Mouse (Mus musculus) kidney, postnatal 0 days (tissue): ENCODE results near the gene Ambp. TPM values are rescaled to one million over a fixed set of nuclear protein-coding genes. Genes with fewer than 3 reads are reported as not detected.
A peak's percentile ranks its signal among the peaks of the same experiment; 100 is the strongest.

Experiments
- ATAC-seq: fragments of 200-750 bp; cut with Nextera tagmentation; replicated peaks from 2 replicates; pipeline ENCODE4 v1.8.0; 2017; ENCODE audit warnings: low read depth, moderate number of reproducible peaks, moderate TSS enrichment, moderate library complexity; ENCODE audit not compliant: low FRiP score
- DNase-seq: peaks from one replicate; pipeline ENCODE4 v3.0.0-alpha.2; 2016; ENCODE audit warnings: low spot score
- H3K27ac ChIP-seq: fragments of 300-500 bp; sonication (generic); 2 replicates; pipeline ENCODE4 v1.5.1; 2014; ENCODE audit warnings: mild to moderate bottlenecking
- H3K27me3 ChIP-seq: fragments of 300-500 bp; sonication (generic); 2 replicates; pipeline ENCODE4 v1.6.1; 2014; ENCODE audit warnings: low read length, mixed read lengths; ENCODE audit not compliant: insufficient read depth
- H3K36me3 ChIP-seq: fragments of 300-500 bp; sonication (generic); 2 replicates; pipeline ENCODE4 v1.6.1; 2014; ENCODE audit warnings: low read length, mixed read lengths; ENCODE audit not compliant: insufficient read depth
- H3K4me1 ChIP-seq: fragments of 300-500 bp; sonication (generic); replicated peaks from 2 replicates; pipeline ENCODE4 v1.6.1; 2014; ENCODE audit warnings: antibody characterized with exemption, low read length, mixed read lengths; ENCODE audit not compliant: insufficient read depth
- H3K4me2 ChIP-seq: fragments of 300-500 bp; sonication (generic); 2 replicates; pipeline ENCODE4 v1.6.1; 2014; ENCODE audit warnings: mild to moderate bottlenecking, low read length, moderate library complexity, mixed read lengths
- H3K4me3 ChIP-seq: fragments of 300-500 bp; sonication (generic); replicated peaks from 2 replicates; pipeline ENCODE4 v1.5.1; 2014; ENCODE audit warnings: low read depth, low read length
- H3K9ac ChIP-seq: fragments of 300-500 bp; sonication (generic); 2 replicates; pipeline ENCODE4 v1.6.1; 2014; ENCODE audit warnings: low read depth, low read length
- H3K9me3 ChIP-seq: fragments of 300-500 bp; sonication (generic); replicated peaks from 2 replicates; pipeline ENCODE4 v1.6.1; 2016; ENCODE audit warnings: low read length, inconsistent platforms, mixed read lengths
- CTCF ChIP-seq: IDR thresholded peaks from 2 replicates; pipeline ENCODE4 v1.5.1; 2016; ENCODE audit warnings: antibody characterized with exemption, low read depth, mild to moderate bottlenecking, moderate library complexity
- WGBS: fragments of 180-500 bp; shearing (Covaris S2); extraction: QIAGEN DNeasy Blood & Tissue Kit; methylation state at CpG from one replicate; pipeline ENCODE4 v1.1.7; 2014; 5-methylcytosine and 5-hydroxymethylcytosine counted together
- polyA plus RNA-seq: library from polyadenylated mRNA; unstranded; fragments of >200 nt; fragmentation: Nextera tagmentation; extraction: Ambion mirVana; gene quantifications from 2 replicates; pipeline ENCODE4 v1.2.1, GENCODE M21; 2015

Gene Ambp
- 2.3 and 2.5 TPM in 2 replicates for polyA plus RNA-seq

DNA sequence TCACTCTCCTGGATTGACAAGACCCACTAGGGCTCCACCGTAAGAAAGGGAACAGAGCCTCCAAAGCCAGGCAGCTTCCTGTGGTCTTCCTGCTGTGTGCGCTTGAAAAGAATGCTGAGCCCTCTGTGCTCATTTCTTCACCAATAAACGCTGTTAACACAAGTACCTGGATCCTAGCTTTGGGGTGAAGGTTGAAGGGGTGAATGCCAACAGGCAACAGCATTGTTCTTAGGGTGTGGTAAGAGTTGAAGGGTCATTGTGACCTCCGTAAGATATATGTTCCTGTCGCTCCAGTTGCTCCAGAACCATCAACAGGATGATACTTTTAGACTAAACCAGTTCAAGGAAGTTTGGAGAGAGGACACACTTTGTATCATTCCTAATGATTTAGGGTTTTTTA is at the start of gene Ambp:
TSS of gene Ambp (minus strand) at position 101 of the 400 bp plus-strand sequence.
- no peak within 1 kb of the TSS for H3K4me3 ChIP-seq
- H3K36me3 ChIP-seq: no peaks in the 10 kb centered on the region
- H3K4me2 ChIP-seq: no peak within 1 kb of the TSS
- no peak within 1 kb of the TSS for H3K9ac ChIP-seq
- no peak within 1 kb of the TSS for H3K27ac ChIP-seq
- H3K27me3 ChIP-seq: no peaks in the 10 kb centered on the region
- H3K9me3 ChIP-seq: no peaks in the 10 kb centered on the region
- H3K4me1 ChIP-seq: no peaks in the 10 kb centered on the region; the same call in 1 of the 2 replicates
- no peak for TF ChIP-seq CTCF
- 69% methylated on average over 5 of the region's 5 CpGs for WGBS
- no peak for DNase-seq
- ATAC-seq: no peak

GRCm38 (mm10) chr4:63203874-63204273 is 49.3 kb upstream of the Ambp start:
- no peaks in the 10 kb centered on the region for H3K27me3 ChIP-seq
- H3K9me3 ChIP-seq: no peaks in the 10 kb centered on the region
- H3K4me3 ChIP-seq: no peak overlapping the region
- no peaks in the 10 kb centered on the region for H3K36me3 ChIP-seq
- DNase-seq (no peak), ATAC-seq (no peak)
- H3K9ac ChIP-seq: no peak overlapping the region
- H3K4me1 ChIP-seq: no peaks in the 10 kb centered on the region
- no peak overlapping the region for H3K27ac ChIP-seq
- 85% methylated on average over 7 of the region's 7 CpGs for WGBS
- no peak overlapping the region for H3K4me2 ChIP-seq
- no peak for TF ChIP-seq CTCF

DNA sequence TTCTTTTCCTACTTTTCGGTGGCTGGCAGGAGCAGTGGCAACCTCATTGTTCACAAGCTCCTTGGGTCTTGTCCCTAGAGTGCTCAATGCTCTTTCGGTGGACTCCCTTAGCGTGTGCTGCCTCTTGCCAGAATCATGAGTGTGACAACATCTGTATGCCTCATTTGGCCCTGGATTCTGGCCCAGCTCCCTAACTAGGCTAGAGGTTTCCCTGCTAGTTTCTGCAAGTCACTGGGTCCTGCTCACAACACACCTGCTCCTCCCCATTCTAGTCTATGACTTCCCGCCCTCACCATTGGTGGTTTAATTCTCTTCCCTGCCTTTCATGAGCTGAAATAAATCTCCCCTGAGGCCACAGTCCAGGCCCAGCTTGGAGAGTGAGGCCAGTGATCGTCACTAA is 44.8 kb upstream of the Ambp start:
- H3K4me2 ChIP-seq: no peak overlapping the region
- no peaks in the 10 kb centered on the region for H3K36me3 ChIP-seq
- DNase-seq: no peak
- no peak overlapping the region for H3K4me3 ChIP-seq
- H3K27ac ChIP-seq: no peak overlapping the region
- no peak for TF ChIP-seq CTCF
- ATAC-seq: no peak
- no peaks in the 10 kb centered on the region for H3K9me3 ChIP-seq
- H3K4me1 ChIP-seq: no peaks in the 10 kb centered on the region
- no peak overlapping the region for H3K9ac ChIP-seq
- 89% methylated on average over 5 of the region's 5 CpGs for WGBS
- H3K27me3 ChIP-seq: no peaks in the 10 kb centered on the region

DNA sequence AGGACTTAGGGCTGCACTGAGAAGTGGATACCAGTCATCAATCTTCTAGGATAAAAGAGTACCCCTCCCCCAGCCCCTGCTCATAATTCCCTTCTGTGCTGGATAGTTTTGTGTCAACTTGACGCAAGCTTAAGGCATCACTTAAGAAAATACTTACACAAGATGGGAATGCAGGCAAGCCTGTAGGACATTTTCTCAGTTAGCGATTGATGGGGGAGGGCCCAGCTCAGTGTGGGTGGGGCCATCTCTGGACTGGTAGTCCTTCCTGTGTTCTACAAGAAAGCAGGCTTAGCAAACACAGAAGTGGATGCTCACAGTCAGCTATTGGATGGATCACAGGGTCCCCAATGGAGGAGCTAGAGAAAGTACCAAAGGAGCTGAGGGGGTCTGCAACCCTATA is 39.8 kb upstream of the Ambp start:
- no peaks in the 10 kb centered on the region for H3K27me3 ChIP-seq
- no peaks in the 10 kb centered on the region for H3K36me3 ChIP-seq
- TF ChIP-seq CTCF: no peak
- H3K4me1 ChIP-seq: no peaks in the 10 kb centered on the region
- no peaks in the 10 kb centered on the region for H3K9me3 ChIP-seq
- ATAC-seq (no peak), DNase-seq (no peak)
- no peak overlapping the region for H3K9ac ChIP-seq
- no peak overlapping the region for H3K4me2 ChIP-seq
- H3K4me3 ChIP-seq: no peak overlapping the region
- no peak overlapping the region for H3K27ac ChIP-seq
- WGBS: 77% methylated on average over 2 of the region's 2 CpGs

DNA sequence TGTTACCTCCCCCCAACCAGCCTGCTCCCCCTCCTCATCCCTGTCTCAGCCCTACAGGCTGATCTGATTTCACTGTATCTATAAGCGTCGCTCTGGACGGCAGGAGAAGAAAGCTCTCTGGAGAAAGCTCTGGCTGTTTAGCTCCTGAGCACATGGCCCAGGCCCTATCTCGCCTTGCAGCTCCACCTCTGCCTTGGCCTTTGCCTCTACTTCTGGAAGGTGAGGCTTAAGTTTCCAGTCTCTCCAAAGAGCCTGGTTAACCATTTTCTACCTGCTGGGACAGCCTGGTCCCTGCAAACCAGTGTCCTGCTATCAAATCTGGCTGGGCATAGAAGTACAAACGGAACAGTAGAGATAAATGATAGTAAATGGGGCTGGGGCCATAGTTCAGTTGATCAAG is 37.0 kb upstream of the Ambp start:
- 0 out of 2 replicates have a peak, but pooled peaks have one; percentile 12 for ATAC-seq
- no peaks in the 10 kb centered on the region for H3K36me3 ChIP-seq
- H3K27me3 ChIP-seq: no peaks in the 10 kb centered on the region
- no peaks in the 10 kb centered on the region for H3K4me1 ChIP-seq
- TF ChIP-seq CTCF: no peak
- H3K9me3 ChIP-seq: no peaks in the 10 kb centered on the region
- no peak overlapping the region for H3K4me2 ChIP-seq
- no peak for DNase-seq
- H3K27ac ChIP-seq: no peak overlapping the region
- H3K4me3 ChIP-seq: no peak overlapping the region
- 28% methylated on average over 5 of the region's 5 CpGs for WGBS
- no peak overlapping the region for H3K9ac ChIP-seq

- no peak for TF ChIP-seq CTCF
- Histone ChIP-seq H3K9ac (no peak overlapping the region), H3K4me2 (peak overlapping the region; percentile 18; the same call in 1 of the 2 replicates), H3K9me3 (no peaks in the 10 kb centered on the region), H3K36me3 (no peaks in the 10 kb centered on the region), H3K27me3 (no peaks in the 10 kb centered on the region), H3K4me3 (no peak overlapping the region), H3K4me1 (no peaks in the 10 kb centered on the region), H3K27ac (0 out of 2 replicates have a peak overlapping the region, but pooled peaks have one; percentile 36)
- DNase-seq: no peak
- peak; percentile 56 for ATAC-seq
- WGBS: 40% methylated on average over 21 of the region's 21 CpGs
Measured at GRCm38 (mm10) chr4:63186281-63186870, 31.8 kb upstream of the Ambp start.

GRCm38 (mm10) chr4:63181556-63181955 is 27.0 kb upstream of the Ambp start:
- H3K4me1 ChIP-seq: no peaks in the 10 kb centered on the region
- H3K36me3 ChIP-seq: no peaks in the 10 kb centered on the region
- no peak overlapping the region for H3K4me3 ChIP-seq
- TF ChIP-seq CTCF: peak; percentile 97
- no peaks in the 10 kb centered on the region for H3K27me3 ChIP-seq
- WGBS: 9% methylated on average over 5 of the region's 5 CpGs
- DNase-seq (peak; percentile 84), ATAC-seq (peak; percentile 86)
- H3K4me2 ChIP-seq: no peak overlapping the region
- H3K27ac ChIP-seq: no peak overlapping the region
- no peak overlapping the region for H3K9ac ChIP-seq
- no peaks in the 10 kb centered on the region for H3K9me3 ChIP-seq
